Mouse (Mus musculus) gastrocnemius, adult 18-20 months (tissue): ENCODE results near the gene Shmt2. TPM values are rescaled to one million over a fixed set of nuclear protein-coding genes. Genes with fewer than 3 reads are reported as not detected.

ENCODE experiments used
- DNase-seq: peaks from one replicate; pipeline ENCODE4 v3.0.0; 2021; ENCODE audit warnings: low spot score
- total RNA-seq, 2 experiments: library from RNA; stranded (reverse); gene quantifications; 2 replicates each; pipeline ENCODE4 v1.2.3; 2021

Gene Shmt2
- total RNA-seq, 2 experiments from 2014 or later = 25.8 to 25.9 TPM

GRCm38 (mm10) chr10:127512813-127513212 is 9.4 kb downstream of the Shmt2 start:
- peak; percentile 94 for DNase-seq

- no peak for DNase-seq
These were observed 10.0 kb downstream of the Shmt2 start for GRCm38 (mm10) chr10:127512307-127512666.

GRCm38 (mm10) chr10:127511634-127512306 is 10.5 kb downstream of the Shmt2 start:
- no peak for DNase-seq

- DNase-seq = no peak
These were observed 11.2 kb downstream of the Shmt2 start for GRCm38 (mm10) chr10:127510895-127511617.

- DNase-seq = no peak
These were observed 12.2 kb downstream of the Shmt2 start for GRCm38 (mm10) chr10:127509837-127510701.

- peak; percentile 85 for DNase-seq
These were observed 13.0 kb downstream of the Shmt2 start for GRCm38 (mm10) chr10:127509051-127509836.

- peak; percentile 69 for DNase-seq
These were observed 14.0 kb downstream of the Shmt2 start for GRCm38 (mm10) chr10:127508239-127508638.

GRCm38 (mm10) chr10:127500894-127501893 is 21.1 kb downstream of the Shmt2 start, which contains the start of gene Stac3:
Gene Stac3, plus strand, starts transcription at chr10:127501686.
- peak; percentile 68 for DNase-seq

GRCm38 (mm10) chr10:127500042-127500441 is 22.2 kb downstream of the Shmt2 start:
- no peak for DNase-seq

- no peak for DNase-seq
These were observed 22.7 kb downstream of the Shmt2 start for GRCm38 (mm10) chr10:127499516-127499915.

GRCm38 (mm10) chr10:127496156-127496555 is 26.1 kb downstream of the Shmt2 start:
- no peak for DNase-seq

- DNase-seq = no peak
These were observed 30.1 kb downstream of the Shmt2 start for GRCm38 (mm10) chr10:127492118-127492517.

GRCm38 (mm10) chr10:127491128-127491512 is 31.1 kb downstream of the Shmt2 start:
- no peak for DNase-seq

- DNase-seq = no peak
These were observed 31.8 kb downstream of the Shmt2 start for GRCm38 (mm10) chr10:127490160-127491127.

GRCm38 (mm10) chr10:127488856-127489255 is 33.4 kb downstream of the Shmt2 start:
- no peak for DNase-seq

- no peak for DNase-seq
These were observed 37.0 kb downstream of the Shmt2 start for GRCm38 (mm10) chr10:127485235-127485634.

GRCm38 (mm10) chr10:127480833-127481813 is 41.1 kb downstream of the Shmt2 start:
- peak; percentile 37 for DNase-seq
